Mouse (Mus musculus) spleen, adult 2 months (tissue): ENCODE measurements around the gene Hmg20b. TPM values are rescaled to one million over a fixed set of nuclear protein-coding genes. Genes with fewer than 3 reads are reported as not detected.

Source experiments
- DNase-seq, 2 experiments: peaks; one replicate each; pipeline versions ENCODE4 v3.0.0 to v3.0.0-alpha.2; 2012 to 2021; ENCODE audit warnings: low spot score in 2 of 2, low read depth in 1 of 2
- H3K27ac ChIP-seq: fragments of 200-500 bp; 2 replicates; pipeline ENCODE4 v1.5.1; 2012; ENCODE audit warnings: low read length, inconsistent platforms; ENCODE audit not compliant: insufficient read depth
- H3K27me3 ChIP-seq: fragments of 200-500 bp; 2 replicates; pipeline ENCODE4 v1.6.1; 2012; ENCODE audit warnings: mild to moderate bottlenecking, moderate library complexity, low read length, inconsistent platforms; ENCODE audit not compliant: control insufficient read depth, insufficient read depth
- H3K36me3 ChIP-seq: fragments of 200-500 bp; 2 replicates; pipeline ENCODE4 v1.6.1; 2012; ENCODE audit warnings: mild to moderate bottlenecking, low read length, inconsistent platforms; ENCODE audit not compliant: control insufficient read depth, insufficient read depth
- H3K4me1 ChIP-seq: fragments of 200-500 bp; 2 replicates; pipeline ENCODE4 v1.6.1; 2011; ENCODE audit warnings: inconsistent platforms; ENCODE audit not compliant: control insufficient read depth, insufficient read depth, insufficient read length
- H3K4me3 ChIP-seq: fragments of 200-500 bp; 2 replicates; pipeline ENCODE4 v1.5.1; 2011; ENCODE audit warnings: mild to moderate bottlenecking, inconsistent platforms; ENCODE audit not compliant: insufficient read depth, insufficient read length; ENCODE audit errors: extremely low read depth
- CTCF ChIP-seq: fragments of 200-500 bp; IDR thresholded peaks from 2 replicates; pipeline ENCODE4 v1.5.1; 2011; ENCODE audit warnings: mild to moderate bottlenecking, inconsistent platforms; ENCODE audit not compliant: insufficient read depth, insufficient read length, insufficient replicate concordance; ENCODE audit errors: extremely low read depth
- POLR2A ChIP-seq: fragments of 200-500 bp; IDR thresholded peaks from 2 replicates; pipeline ENCODE4 v1.6.1; 2011; ENCODE audit warnings: low read depth, low read length, inconsistent platforms
- WGBS: fragments of 180-500 bp; shearing (Covaris S2); methylation state at CpG from one replicate; pipeline ENCODE4 v1.1.7; 2018; 5-methylcytosine and 5-hydroxymethylcytosine counted together
- polyA plus RNA-seq: library from polyadenylated mRNA; depleted of rRNA; stranded (reverse); fragments of >200 nt; gene quantifications from 2 replicates; pipeline ENCODE4 v1.2.3, GENCODE M21; 2012

Hmg20b gene
- polyA plus RNA-seq, 1 experiment: 74.8 TPM

GRCm38 (mm10) chr10:81351678-81352291 lies 1.5 kb upstream of the Hmg20b start:
- TF ChIP-seq POLR2A (no peak), CTCF (no peak)
- peak in 1 of 2 experiments; percentile 36 for DNase-seq

GRCm38 (mm10) chr10:81349961-81350350 lies 324 bp downstream of the Hmg20b start:
- TF ChIP-seq POLR2A (no peak), CTCF (no peak)
- whole genome bisulfite sequencing: 2% methylated on average over 29 of the region's 29 CpGs
- Histone ChIP-seq H3K4me1 (peaks cover 18% of the 10 kb centered on the region), H3K27me3 (no peaks in the 10 kb centered on the region), H3K36me3 (no peaks in the 10 kb centered on the region; the same call in 1 of the 2 replicates), H3K27ac (peak overlapping the region; percentile 30; the same call in 1 of the 2 replicates), H3K4me3 (peak overlapping the region; percentile 87)
- DNase-seq: no peak

More at GRCm38 (mm10) chr10:81351678-81352291, 1.5 kb upstream of the Hmg20b start:
- Histone ChIP-seq H3K4me1 (peaks cover 16% of the 10 kb centered on the region), H3K36me3 (no peaks in the 10 kb centered on the region; the same call in 1 of the 2 replicates), H3K4me3 (no peak overlapping the region), H3K27ac (peak overlapping the region; percentile 51), H3K27me3 (no peaks in the 10 kb centered on the region)
- WGBS: 32% methylated on average over 9 of the region's 9 CpGs

- H3K36me3 ChIP-seq: no peaks in the 10 kb centered on the region; the same call in 1 of the 2 replicates
- H3K27me3 ChIP-seq: no peaks in the 10 kb centered on the region
- H3K4me1 ChIP-seq: peaks cover 26% of the 10 kb centered on the region
- no peak overlapping the region for H3K27ac ChIP-seq
- no peak overlapping the region for H3K4me3 ChIP-seq
- DNase-seq: no peak
- WGBS: 21% methylated on average over 12 of the region's 12 CpGs
- no peak for TF ChIP-seq CTCF
These were observed 1.1 kb downstream of the Hmg20b start for GRCm38 (mm10) chr10:81349146-81349545.

- H3K4me3 ChIP-seq: peak overlapping the region; percentile 37; the same call in 1 of the 2 replicates
- no peak overlapping the region for H3K27ac ChIP-seq
- peak in 1 of 2 experiments; percentile 66 for DNase-seq
- no peak for TF ChIP-seq CTCF
- no peak for TF ChIP-seq POLR2A
- no peaks in the 10 kb centered on the region; the same call in 1 of the 2 replicates for H3K36me3 ChIP-seq
- H3K4me1 ChIP-seq: peaks cover 31% of the 10 kb centered on the region
- H3K27me3 ChIP-seq: peaks cover 4% of the 10 kb centered on the region
- WGBS: 17% methylated on average over 55 of the region's 55 CpGs
These were observed 3.7 kb downstream of the Hmg20b start for GRCm38 (mm10) chr10:81346453-81347067.

GRCm38 (mm10) chr10:81345162-81345534 lies 5.1 kb downstream of the Hmg20b start:
- no peak for DNase-seq
- H3K4me3 ChIP-seq: no peak overlapping the region
- H3K36me3 ChIP-seq: no peaks in the 10 kb centered on the region; the same call in 1 of the 2 replicates
- H3K27ac ChIP-seq: no peak overlapping the region
- TF ChIP-seq POLR2A: no peak
- no peak for TF ChIP-seq CTCF
- H3K27me3 ChIP-seq: peaks cover 4% of the 10 kb centered on the region
- H3K4me1 ChIP-seq: peaks cover 31% of the 10 kb centered on the region
- WGBS: 60% methylated on average over 4 of the region's 4 CpGs

GRCm38 (mm10) chr10:81344421-81345161 lies 5.7 kb downstream of the Hmg20b start:
- 31% methylated on average over 8 of the region's 8 CpGs for WGBS
- no peak for TF ChIP-seq POLR2A
- TF ChIP-seq CTCF: peak; percentile 5; the same call in 1 of the 2 replicates
- peaks cover 4% of the 10 kb centered on the region for H3K27me3 ChIP-seq

More at GRCm38 (mm10) chr10:81344421-81345161, 5.7 kb downstream of the Hmg20b start:
- Histone ChIP-seq H3K27ac (no peak overlapping the region), H3K36me3 (no peaks in the 10 kb centered on the region; the same call in 1 of the 2 replicates), H3K4me1 (peaks cover 27% of the 10 kb centered on the region), H3K4me3 (no peak overlapping the region)
- peak in 1 of 2 experiments; percentile 43 for DNase-seq
